Mouse (Mus musculus) heart, embryonic 11.5 days (tissue): ENCODE data around the gene Nrgn. TPM values are rescaled to one million over a fixed set of nuclear protein-coding genes. Genes with fewer than 3 reads are reported as not detected.

Experiments
- ATAC-seq: fragments of 200-750 bp; cut with Nextera tagmentation; replicated peaks from 2 replicates; pipeline ENCODE4 v1.8.0; 2017; ENCODE audit warnings: moderate library complexity; ENCODE audit not compliant: insufficient number of reproducible peaks, low FRiP score, low TSS enrichment
- H3K27ac ChIP-seq: fragments of 300-500 bp; sonication (generic); 2 replicates; pipeline ENCODE4 v1.5.1; 2014; ENCODE audit warnings: mild to moderate bottlenecking, low read depth, low read length
- H3K27me3 ChIP-seq: fragments of 300-500 bp; sonication (generic); 2 replicates; pipeline ENCODE4 v1.6.1; 2014; ENCODE audit warnings: mild to moderate bottlenecking, low read length, mixed read lengths; ENCODE audit not compliant: control insufficient read depth, insufficient read depth
- H3K36me3 ChIP-seq: fragments of 300-500 bp; sonication (generic); 2 replicates; pipeline ENCODE4 v1.6.1; 2014; ENCODE audit warnings: mild to moderate bottlenecking, low read length, moderate library complexity, mixed read lengths; ENCODE audit not compliant: control insufficient read depth, insufficient read depth
- H3K4me1 ChIP-seq: fragments of 300-500 bp; sonication (generic); 2 replicates; pipeline ENCODE4 v1.6.1; 2014; ENCODE audit warnings: low read length; ENCODE audit not compliant: control insufficient read depth, insufficient read depth
- H3K4me2 ChIP-seq: fragments of 300-500 bp; sonication (generic); 2 replicates; pipeline ENCODE4 v1.6.1; 2014; ENCODE audit warnings: mild to moderate bottlenecking, moderate library complexity
- H3K4me3 ChIP-seq: fragments of 300-500 bp; sonication (generic); 2 replicates; pipeline ENCODE4 v1.5.1; 2014; ENCODE audit warnings: low read depth, low read length
- H3K9ac ChIP-seq: fragments of 300-500 bp; sonication (generic); 2 replicates; pipeline ENCODE4 v1.6.1; 2014; ENCODE audit warnings: mild to moderate bottlenecking, low read depth, low read length, moderate library complexity
- H3K9me3 ChIP-seq: fragments of 300-500 bp; sonication (generic); replicated peaks from 2 replicates; pipeline ENCODE4 v1.6.1; 2016; ENCODE audit warnings: low read length; ENCODE audit not compliant: control insufficient read depth
- WGBS: fragments of 180-500 bp; shearing (Covaris S2); extraction: QIAGEN DNeasy Blood & Tissue Kit; methylation state at CpG from one replicate; pipeline ENCODE4 v1.1.7; 2014; ENCODE audit not compliant: insufficient replicate concordance; 5-methylcytosine and 5-hydroxymethylcytosine counted together
- polyA plus RNA-seq: library from polyadenylated mRNA; unstranded; fragments of >200 nt; fragmentation: Nextera tagmentation; extraction: Ambion mirVana; gene quantifications from 2 replicates; pipeline ENCODE4 v1.2.1, GENCODE M21; 2014

Gene Nrgn
- polyA plus RNA-seq, 1 experiment from 2014 or later, result 5.2 TPM

DNA sequence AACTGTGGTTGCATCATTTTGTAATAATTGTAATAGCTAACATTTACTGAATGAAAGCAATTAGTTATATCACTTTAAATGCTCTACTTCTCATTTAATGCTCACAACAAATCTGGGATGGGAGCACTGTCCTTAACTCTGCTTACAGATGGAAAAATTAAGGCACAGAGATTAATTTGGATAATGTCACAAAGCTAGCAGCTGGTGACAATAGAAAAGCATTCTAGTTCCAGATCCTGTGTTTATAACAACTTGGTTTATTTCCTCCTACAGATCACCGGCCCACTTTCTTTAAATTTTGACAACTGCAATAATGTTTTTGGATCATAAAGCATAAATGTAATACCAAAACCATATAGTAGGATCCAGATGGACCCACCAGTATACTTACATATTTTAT, 46.7 kb downstream of the Nrgn start:
- no peak for ATAC-seq
- Histone ChIP-seq H3K9ac (no peak overlapping the region), H3K27ac (no peak overlapping the region), H3K9me3 (no peaks in the 10 kb centered on the region), H3K4me3 (no peak overlapping the region), H3K36me3 (no peaks in the 10 kb centered on the region; the same call in 1 of the 2 replicates), H3K27me3 (no peaks in the 10 kb centered on the region), H3K4me1 (no peaks in the 10 kb centered on the region), H3K4me2 (no peak overlapping the region)
- WGBS, result 87% methylated on average over 1 of the region's 1 CpGs

DNA sequence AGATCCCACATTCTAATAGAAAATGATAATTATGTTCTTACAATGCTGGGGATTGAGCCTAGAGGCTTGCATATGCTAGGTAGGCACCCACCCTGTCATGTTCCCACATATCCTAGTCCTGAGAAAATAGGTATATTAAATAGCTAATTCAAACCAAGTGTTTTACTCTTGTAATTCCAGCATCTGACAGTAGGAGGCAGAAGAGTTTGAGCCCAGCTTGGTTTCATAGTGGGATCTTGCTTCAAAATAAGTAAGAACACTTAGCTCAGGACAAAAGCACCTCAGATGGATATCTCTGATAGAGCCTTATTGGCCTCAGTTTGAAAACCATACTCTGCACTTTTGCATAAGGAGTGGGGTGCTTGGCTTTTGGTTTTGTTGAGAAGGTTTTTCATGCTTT, 48.4 kb downstream of the Nrgn start:
- no peak overlapping the region for H3K27ac ChIP-seq
- H3K4me2 ChIP-seq, result no peak overlapping the region
- no peak for ATAC-seq

DNA sequence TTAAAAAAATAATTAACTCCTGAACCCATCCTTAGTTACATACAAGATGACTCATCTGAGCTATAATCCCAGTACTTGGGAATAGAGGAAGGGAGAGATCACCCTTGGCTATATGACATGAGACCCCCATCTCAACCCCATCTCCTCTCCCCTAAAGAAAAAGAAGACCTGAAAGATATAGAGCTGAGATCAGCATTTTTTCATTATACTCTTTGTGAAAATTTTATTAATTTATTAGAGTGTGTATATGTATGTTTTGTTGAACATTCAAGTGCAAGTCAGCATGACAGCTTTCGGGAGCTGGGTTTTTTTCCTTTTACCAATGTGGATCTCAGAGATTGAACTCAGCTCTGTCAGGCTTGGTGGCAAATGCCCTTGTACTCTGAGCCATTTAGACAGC, 51.5 kb downstream of the Nrgn start:
- no peaks in the 10 kb centered on the region for H3K9me3 ChIP-seq
- no peak overlapping the region for H3K4me2 ChIP-seq
- WGBS, result 100% methylated on average over 1 of the region's 1 CpGs
- H3K9ac ChIP-seq, result no peak overlapping the region
- H3K4me1 ChIP-seq, result no peaks in the 10 kb centered on the region
- no peaks in the 10 kb centered on the region; the same call in 1 of the 2 replicates for H3K36me3 ChIP-seq
- no peak overlapping the region for H3K27ac ChIP-seq
- H3K4me3 ChIP-seq, result no peak overlapping the region
- no peaks in the 10 kb centered on the region for H3K27me3 ChIP-seq
- no peak for ATAC-seq

More for the DNA sequence above, 48.4 kb downstream of the Nrgn start:
- no peaks in the 10 kb centered on the region for H3K9me3 ChIP-seq
- H3K27me3 ChIP-seq, result no peaks in the 10 kb centered on the region
- no peaks in the 10 kb centered on the region for H3K4me1 ChIP-seq
- H3K36me3 ChIP-seq, result no peaks in the 10 kb centered on the region; the same call in 1 of the 2 replicates
- H3K4me3 ChIP-seq, result no peak overlapping the region
- H3K9ac ChIP-seq, result no peak overlapping the region

DNA sequence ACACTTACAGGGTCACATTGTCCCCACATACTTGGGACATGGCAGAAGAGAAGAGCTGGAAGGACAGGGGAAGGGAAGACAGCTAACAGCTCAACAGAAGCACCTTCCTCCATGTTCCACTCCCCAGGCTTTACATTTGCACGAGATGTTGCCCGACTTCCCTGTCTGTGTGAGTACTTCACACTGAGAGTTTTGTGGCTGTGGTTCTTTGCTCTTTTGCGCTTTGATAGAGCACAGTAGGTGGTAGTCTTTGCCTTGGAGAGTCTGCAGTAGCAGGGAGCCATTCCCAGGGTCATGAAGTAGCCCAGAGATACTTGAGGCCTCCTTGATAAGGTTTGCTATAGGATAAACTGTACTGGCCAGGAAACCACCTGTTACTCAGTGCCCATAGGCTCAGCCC, 52.5 kb downstream of the Nrgn start:
- ATAC-seq, result no peak

DNA sequence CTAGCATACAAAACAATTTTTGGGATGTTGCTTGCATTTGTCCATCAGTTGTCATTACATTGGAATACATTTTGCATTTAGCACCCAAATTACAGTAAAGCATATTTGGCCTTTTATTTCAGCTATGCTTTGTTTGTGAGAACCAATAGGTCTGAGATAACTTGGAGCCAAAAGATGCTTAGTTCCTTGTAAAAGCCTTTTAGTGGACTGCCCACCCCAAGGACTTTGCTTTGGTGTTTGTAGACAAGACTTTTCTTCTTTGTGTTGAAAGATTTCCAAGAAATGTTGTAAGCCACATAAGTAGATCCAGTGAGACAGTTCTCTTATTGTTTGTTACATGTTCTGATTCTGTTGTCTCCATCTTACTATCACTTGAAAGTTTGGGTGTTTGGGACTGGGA, 56.4 kb downstream of the Nrgn start:
- H3K27ac ChIP-seq, result no peak overlapping the region
- H3K9ac ChIP-seq, result no peak overlapping the region
- H3K36me3 ChIP-seq, result 0 out of 2 replicates have a peak, but pooled peaks cover 3% of the 10 kb centered on the region
- no peaks in the 10 kb centered on the region for H3K27me3 ChIP-seq
- no peaks in the 10 kb centered on the region for H3K9me3 ChIP-seq
- H3K4me1 ChIP-seq, result no peaks in the 10 kb centered on the region
- H3K4me2 ChIP-seq, result no peak overlapping the region
- no peak for ATAC-seq
- no peak overlapping the region for H3K4me3 ChIP-seq

More for the DNA sequence above, 52.5 kb downstream of the Nrgn start:
- Histone ChIP-seq H3K4me2 (no peak overlapping the region), H3K4me1 (no peaks in the 10 kb centered on the region), H3K27ac (no peak overlapping the region), H3K4me3 (no peak overlapping the region), H3K9ac (no peak overlapping the region), H3K36me3 (no peaks in the 10 kb centered on the region; the same call in 1 of the 2 replicates), H3K9me3 (no peaks in the 10 kb centered on the region), H3K27me3 (no peaks in the 10 kb centered on the region)
- 58% methylated on average over 3 of the region's 3 CpGs for WGBS

DNA sequence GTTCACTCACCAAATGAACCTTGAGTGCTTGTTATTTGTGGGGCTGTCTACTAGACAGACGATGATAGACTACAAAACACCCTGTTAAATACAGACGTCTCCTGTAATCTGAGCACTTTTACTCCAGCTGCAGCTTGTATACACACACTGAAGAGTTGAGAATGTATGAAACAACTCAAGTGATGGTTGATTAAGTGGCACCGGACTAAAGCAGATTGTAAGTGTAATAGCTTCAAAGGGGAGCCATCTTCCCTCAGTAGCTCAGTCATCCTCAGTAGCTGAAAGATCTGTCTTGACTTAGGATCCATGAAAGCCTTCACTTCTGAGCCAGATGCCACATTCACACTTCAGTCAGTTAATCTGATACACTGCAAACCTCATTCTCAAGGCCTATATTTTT, 56.9 kb downstream of the Nrgn start:
- Histone ChIP-seq H3K9me3 (no peaks in the 10 kb centered on the region), H3K27ac (no peak overlapping the region), H3K4me3 (no peak overlapping the region), H3K27me3 (no peaks in the 10 kb centered on the region), H3K9ac (no peak overlapping the region), H3K36me3 (0 out of 2 replicates have a peak, but pooled peaks cover 3% of the 10 kb centered on the region), H3K4me2 (no peak overlapping the region), H3K4me1 (0 out of 2 replicates have a peak, but pooled peaks cover under 1% of the 10 kb centered on the region)
- no peak for ATAC-seq
- 61% methylated on average over 3 of the region's 3 CpGs for WGBS

Other genes with a start within 250 kb of the Nrgn start
- 3.4 and 5.3 TPM in 2 replicates for gene Ccdc15, start 204.5 kb downstream of the Nrgn start, polyA plus RNA-seq
- not detected in 2 replicates for gene Hepacam, start 185.6 kb downstream of the Nrgn start, polyA plus RNA-seq
- 2.5 and 3.3 TPM in 2 replicates for gene Robo4, start 151.0 kb downstream of the Nrgn start, polyA plus RNA-seq
- 0.29 and 0.35 TPM in 2 replicates for gene Robo3, start 119.7 kb downstream of the Nrgn start, polyA plus RNA-seq
- 20.2 and 20.5 TPM in 2 replicates for gene Msantd2, start 63.6 kb downstream of the Nrgn start, polyA plus RNA-seq
- 45.4 and 59.6 TPM in 2 replicates for gene Esam, start 24.8 kb downstream of the Nrgn start, polyA plus RNA-seq
- 1.5 and 1.6 TPM in 2 replicates for gene Vsig2, start 13.6 kb downstream of the Nrgn start, polyA plus RNA-seq
- gene Siae, start 2.8 kb upstream of the Nrgn start, polyA plus RNA-seq, result 7.8 and 10.6 TPM in 2 replicates
- gene Spa17, start 60.8 kb upstream of the Nrgn start, polyA plus RNA-seq, result 5.7 and 10.0 TPM in 2 replicates
- 182 and 188 TPM in 2 replicates for gene Tbrg1, start 104.4 kb upstream of the Nrgn start, polyA plus RNA-seq
- gene Panx3, start 116.3 kb upstream of the Nrgn start, polyA plus RNA-seq, result 0.08 and 0.10 TPM in 2 replicates
- not detected in 2 replicates for gene Olfr160, start 163.3 kb upstream of the Nrgn start, polyA plus RNA-seq
- not detected in 2 replicates for gene Olfr874, start 192.2 kb upstream of the Nrgn start, polyA plus RNA-seq
- gene Olfr875, start 219.0 kb upstream of the Nrgn start, polyA plus RNA-seq, result not detected in 2 replicates